Mouse (Mus musculus) liver, adult 2 months (tissue): ENCODE data around the gene Lin7c.
"Not testable (repeated sequence)": the region's sequence is repeated elsewhere in the genome, so short reads cannot be mapped to it uniquely, and the experiment has no call there.

Source experiments
- CTCF ChIP-seq: fragments of 200-500 bp; IDR thresholded peaks from 2 replicates; pipeline ENCODE4 v1.5.1; 2011; ENCODE audit warnings: low read depth, low read length, control low read depth
- POLR2A ChIP-seq: fragments of 200-500 bp; IDR thresholded peaks from 2 replicates; pipeline ENCODE4 v1.6.1; 2011; ENCODE audit warnings: low read length, control low read depth; ENCODE audit not compliant: insufficient read depth; ENCODE audit errors: extremely low read depth

- TF ChIP-seq CTCF, POLR2A: not testable (repeated sequence)
These were observed 11.2 kb upstream of the Lin7c start for GRCm38 (mm10) chr2:109879429-109879828.
